ENCODE assay signal across 10 mouse cellular contexts in the genomic region with DNA sequence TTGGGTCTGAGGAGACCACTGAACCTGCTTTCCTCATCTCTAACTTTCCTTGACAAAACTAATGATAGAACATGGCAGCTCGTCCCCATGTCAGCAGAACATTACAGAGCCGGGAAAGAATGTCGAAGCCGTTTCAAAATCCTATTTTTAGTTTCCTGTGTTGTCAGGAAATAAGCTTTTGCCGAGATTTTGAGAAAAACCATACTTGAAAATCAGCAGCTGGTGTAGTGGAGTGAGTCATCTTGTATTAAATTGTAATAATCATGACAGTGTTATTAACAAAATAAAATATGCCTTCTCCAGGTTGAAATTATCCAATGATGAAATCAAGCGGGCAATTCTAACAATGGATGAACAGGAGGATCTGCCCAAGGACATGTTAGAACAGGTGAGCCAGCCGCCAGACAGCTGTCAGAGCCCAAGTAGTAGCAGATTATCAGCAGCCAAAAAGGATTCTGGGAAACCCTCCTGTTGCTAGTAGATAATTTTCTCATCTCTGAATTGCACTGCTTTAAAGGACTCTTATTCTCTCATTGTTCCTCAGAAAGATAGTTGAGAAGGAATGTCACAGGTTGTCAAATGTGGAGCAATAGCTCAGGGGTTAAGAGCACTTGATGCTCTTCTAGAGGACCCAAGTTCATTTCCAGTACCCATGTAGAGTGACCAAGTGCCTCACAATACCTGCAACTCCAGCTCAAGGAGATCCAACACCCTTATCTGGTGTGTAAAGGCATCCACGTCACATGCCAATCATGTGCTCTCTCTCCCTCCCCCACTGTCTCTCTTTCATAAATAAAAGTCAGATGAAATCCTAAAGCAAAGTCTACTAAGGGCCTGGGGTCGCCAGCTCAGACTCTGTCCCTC.
A peak's percentile ranks its signal among the peaks of the same experiment; 100 is the strongest.
DNase-seq lines count a peak whose midpoint lies in the region; ATAC-seq and TF ChIP-seq lines count a peak whose summit lies in the region.
"Had no signal": no experiment of that assay in that cellular context is flagged by ENCODE, and none has a peak within 500 bp of the region (broad histone marks: within the 10 kb centered on the region; RNA-seq: fewer than 3 reads in every experiment).

No protein-coding gene starts in this region.

- H3K36me3 ChIP-seq in kidney, embryonic 15.5 days, result peaks cover 11% of the 10 kb centered on the region
- H3K36me3 ChIP-seq in embryonic facial prominence, embryonic 15.5 days, result 0 out of 2 replicates have a peak, but pooled peaks cover 14% of the 10 kb centered on the region
- peaks cover 68% of the 10 kb centered on the region for H3K36me3 ChIP-seq in heart, embryonic 13.5 days
- H3K36me3 ChIP-seq in thymus, adult 2 months (ENCODE audit: control insufficient read depth, insufficient read depth, low read length), result no peaks in the 10 kb centered on the region
- peaks cover 13% of the 10 kb centered on the region for H3K36me3 ChIP-seq in forebrain, embryonic 15.5 days

- H3K4me3 ChIP-seq in kidney, embryonic 15.5 days (replicated peaks), result no peak overlapping the region
- no peak overlapping the region for H3K4me3 ChIP-seq in embryonic facial prominence, embryonic 15.5 days (replicated peaks)
- H3K4me3 ChIP-seq in heart, embryonic 13.5 days, result no peak overlapping the region
- no peak overlapping the region for H3K4me3 ChIP-seq in thymus, adult 2 months (ENCODE audit: control insufficient read depth, insufficient read depth, low read length)
- H3K4me3 ChIP-seq in forebrain, embryonic 15.5 days, result no peak overlapping the region
- H3K4me3 ChIP-seq: midbrain, embryonic 15.5 days had no signal

- ATAC-seq in kidney, embryonic 15.5 days (replicated peaks; ENCODE audit: low FRiP score), result no peak
- no peak for ATAC-seq in embryonic facial prominence, embryonic 15.5 days (ENCODE audit: insufficient number of reproducible peaks, low FRiP score, low TSS enrichment, low read depth)
- no peak for ATAC-seq in heart, embryonic 13.5 days (ENCODE audit: extremely low read depth, insufficient number of reproducible peaks, low FRiP score, low TSS enrichment)
- peak; percentile 27 for ATAC-seq in megakaryocyte progenitor cell, adult 5-6 weeks (replicated peaks; ENCODE audit: poor library complexity)
- ATAC-seq in forebrain, embryonic 15.5 days (replicated peaks), result no peak
- ATAC-seq: midbrain, embryonic 15.5 days had no signal

- H3K4me1 ChIP-seq in kidney, embryonic 15.5 days, result peaks cover 40% of the 10 kb centered on the region
- peaks cover 51% of the 10 kb centered on the region for H3K4me1 ChIP-seq in embryonic facial prominence, embryonic 15.5 days
- peaks cover 78% of the 10 kb centered on the region for H3K4me1 ChIP-seq in heart, embryonic 13.5 days
- no peaks in the 10 kb centered on the region for H3K4me1 ChIP-seq in thymus, adult 2 months (replicated peaks; ENCODE audit: control insufficient read depth, insufficient read depth, low read length)
- peaks cover 40% of the 10 kb centered on the region for H3K4me1 ChIP-seq in forebrain, embryonic 15.5 days

- TF ChIP-seq CTCF in thymus, adult 2 months (IDR thresholded peaks at IDR 0.05; ENCODE audit: borderline replicate concordance, control insufficient read depth, extremely low read depth, insufficient read depth, low read length, poor library complexity), result no peak

- TF ChIP-seq POLR2A in thymus, adult 2 months (IDR thresholded peaks at IDR 0.05; ENCODE audit: control insufficient read depth, extremely low read depth, insufficient read depth, low read length, poor library complexity), result no peak

- H3K4me2 ChIP-seq in kidney, embryonic 15.5 days, result no peak overlapping the region
- H3K4me2 ChIP-seq in embryonic facial prominence, embryonic 15.5 days (replicated peaks), result no peak overlapping the region
- no peak overlapping the region for H3K4me2 ChIP-seq in heart, embryonic 13.5 days
- no peak overlapping the region for H3K4me2 ChIP-seq in forebrain, embryonic 15.5 days (replicated peaks)
- H3K4me2 ChIP-seq: midbrain, embryonic 15.5 days had no signal

- WGBS in kidney, embryonic 15.5 days, result 68% methylated on average over 9 of the region's 9 CpGs
- WGBS in embryonic facial prominence, embryonic 15.5 days, result 48% methylated on average over 9 of the region's 9 CpGs
- 34% methylated on average over 9 of the region's 9 CpGs for WGBS in heart, embryonic 13.5 days
- 90% methylated on average over 9 of the region's 9 CpGs for WGBS in thymus, adult 2 months
- 84% methylated on average over 9 of the region's 9 CpGs for WGBS in forebrain, embryonic 15.5 days

- H3K27me3 ChIP-seq in kidney, embryonic 15.5 days, result no peaks in the 10 kb centered on the region
- H3K27me3 ChIP-seq in embryonic facial prominence, embryonic 15.5 days, result no peaks in the 10 kb centered on the region
- no peaks in the 10 kb centered on the region for H3K27me3 ChIP-seq in heart, embryonic 13.5 days (replicated peaks)
- H3K27me3 ChIP-seq in thymus, adult 2 months (ENCODE audit: control insufficient read depth, insufficient read depth, low read length), result no peaks in the 10 kb centered on the region
- H3K27me3 ChIP-seq in forebrain, embryonic 15.5 days, result no peaks in the 10 kb centered on the region
- H3K27me3 ChIP-seq: midbrain, embryonic 15.5 days had no signal

- H3K9me3 ChIP-seq in kidney, embryonic 15.5 days (replicated peaks), result no peaks in the 10 kb centered on the region
- no peaks in the 10 kb centered on the region for H3K9me3 ChIP-seq in embryonic facial prominence, embryonic 15.5 days (replicated peaks)
- H3K9me3 ChIP-seq in heart, embryonic 13.5 days, result no peaks in the 10 kb centered on the region
- no peaks in the 10 kb centered on the region for H3K9me3 ChIP-seq in forebrain, embryonic 15.5 days
- H3K9me3 ChIP-seq: midbrain, embryonic 15.5 days had no signal

- no peak overlapping the region for H3K27ac ChIP-seq in kidney, embryonic 15.5 days
- peak overlapping the region; percentile 69; the same call in 1 of the 2 replicates for H3K27ac ChIP-seq in embryonic facial prominence, embryonic 15.5 days (replicated peaks)
- H3K27ac ChIP-seq in heart, embryonic 13.5 days (replicated peaks), result peak overlapping the region; percentile 66
- no peak overlapping the region for H3K27ac ChIP-seq in thymus, adult 2 months (ENCODE audit: control insufficient read depth, insufficient read depth, low read length)
- H3K27ac ChIP-seq in forebrain, embryonic 15.5 days (replicated peaks), result no peak overlapping the region
- H3K27ac ChIP-seq: midbrain, embryonic 15.5 days had no signal

- no peak overlapping the region for H3K9ac ChIP-seq in kidney, embryonic 15.5 days
- no peak overlapping the region for H3K9ac ChIP-seq in embryonic facial prominence, embryonic 15.5 days
- 0 out of 2 replicates have a peak overlapping the region, but pooled peaks have one; percentile 47 for H3K9ac ChIP-seq in heart, embryonic 13.5 days
- H3K9ac ChIP-seq in forebrain, embryonic 15.5 days (replicated peaks), result no peak overlapping the region
- H3K9ac ChIP-seq: midbrain, embryonic 15.5 days had no signal

- peak; percentile 39 for DNase-seq in kidney, postnatal 14 days
- DNase-seq in MN1 (ENCODE audit: low spot score), result no peak
- DNase-seq in thymus, adult 2 months, result no peak
- DNase-seq: cerebellum, postnatal 25 days had no signal

Comparison
In these comparisons a context has a peak if more than half of its experiments do, and no peak if none do; other contexts are left out.
1. H3K27ac ChIP-seq: peak in embryonic facial prominence, embryonic 15.5 days (single experiment) and heart, embryonic 13.5 days (single experiment); none in kidney, embryonic 15.5 days (single experiment), thymus, adult 2 months (single experiment) and forebrain, embryonic 15.5 days (single experiment).